Mouse (Mus musculus) testis, adult 2 months (tissue): ENCODE results near the gene Cabp1. TPM values are rescaled to one million over a fixed set of nuclear protein-coding genes. Genes with fewer than 3 reads are reported as not detected.

Source experiments
- H3K27ac ChIP-seq: fragments of 200-500 bp; 2 replicates; pipeline ENCODE4 v1.5.1; 2012; ENCODE audit warnings: low read depth, low read length; ENCODE audit not compliant: control insufficient read depth, insufficient read depth
- H3K27me3 ChIP-seq: fragments of 200-500 bp; 2 replicates; pipeline ENCODE4 v1.6.1; 2012; ENCODE audit warnings: mild to moderate bottlenecking, low read length, moderate library complexity; ENCODE audit not compliant: control insufficient read depth, insufficient read depth
- H3K36me3 ChIP-seq: fragments of 200-500 bp; 2 replicates; pipeline ENCODE4 v1.6.1; 2012; ENCODE audit warnings: mild to moderate bottlenecking, low read length; ENCODE audit not compliant: control insufficient read depth, insufficient read depth
- H3K4me1 ChIP-seq: fragments of 200-500 bp; 2 replicates; pipeline ENCODE4 v1.6.1; 2012; ENCODE audit warnings: low read length; ENCODE audit not compliant: control insufficient read depth, insufficient read depth
- H3K4me3 ChIP-seq: fragments of 200-500 bp; 2 replicates; pipeline ENCODE4 v1.5.1; 2012; ENCODE audit warnings: low read depth, mild to moderate bottlenecking, low read length, moderate library complexity, mixed read lengths; ENCODE audit not compliant: control insufficient read depth
- CTCF ChIP-seq: fragments of 200-500 bp; IDR thresholded peaks from 2 replicates; pipeline ENCODE4 v1.5.1; 2012; ENCODE audit warnings: low read depth, mild to moderate bottlenecking, inconsistent platforms, low read length, moderate library complexity; ENCODE audit not compliant: control insufficient read depth, insufficient read depth, insufficient replicate concordance
- POLR2A ChIP-seq: fragments of 200-500 bp; IDR thresholded peaks from 2 replicates; pipeline ENCODE4 v1.6.1; 2012; ENCODE audit warnings: low read depth, mild to moderate bottlenecking, inconsistent platforms, low read length, moderate library complexity; ENCODE audit not compliant: control insufficient read depth
- polyA plus RNA-seq: library from polyadenylated mRNA; depleted of rRNA; stranded (reverse); fragments of >200 nt; gene quantifications from 2 replicates; pipeline ENCODE4 v1.2.3, GENCODE M21; 2012

Gene Cabp1
- polyA plus RNA-seq, 1 experiment, result 9.1 TPM

- Histone ChIP-seq H3K36me3 (no peaks in the 10 kb centered on the region), H3K4me3 (no peak overlapping the region), H3K27me3 (no peaks in the 10 kb centered on the region), H3K27ac (no peak overlapping the region), H3K4me1 (peaks cover 7% of the 10 kb centered on the region)
- TF ChIP-seq POLR2A (no peak), CTCF (no peak)
Measured at GRCm38 (mm10) chr5:115215273-115216185, 21.3 kb upstream of the Cabp1 start.

GRCm38 (mm10) chr5:115214864-115215263 is 20.7 kb upstream of the Cabp1 start:
- Histone ChIP-seq H3K27ac (no peak overlapping the region), H3K27me3 (no peaks in the 10 kb centered on the region), H3K4me3 (peak overlapping the region; percentile 39), H3K4me1 (peaks cover 7% of the 10 kb centered on the region), H3K36me3 (no peaks in the 10 kb centered on the region)
- TF ChIP-seq CTCF, result no peak
- TF ChIP-seq POLR2A, result no peak

- H3K4me1 ChIP-seq, result peaks cover 7% of the 10 kb centered on the region
- no peaks in the 10 kb centered on the region for H3K27me3 ChIP-seq
- no peak overlapping the region for H3K4me3 ChIP-seq
- no peaks in the 10 kb centered on the region for H3K36me3 ChIP-seq
- H3K27ac ChIP-seq, result no peak overlapping the region
- TF ChIP-seq CTCF, result no peak
Measured at GRCm38 (mm10) chr5:115212861-115213260, 18.7 kb upstream of the Cabp1 start.

- Histone ChIP-seq H3K36me3 (no peaks in the 10 kb centered on the region), H3K27me3 (no peaks in the 10 kb centered on the region), H3K4me3 (no peak overlapping the region), H3K4me1 (peaks cover 7% of the 10 kb centered on the region), H3K27ac (no peak overlapping the region)
- no peak for TF ChIP-seq POLR2A
- TF ChIP-seq CTCF, result no peak
Measured at GRCm38 (mm10) chr5:115212451-115212850, 18.3 kb upstream of the Cabp1 start.

- Histone ChIP-seq H3K27ac (no peak overlapping the region), H3K4me1 (peaks cover 4% of the 10 kb centered on the region), H3K36me3 (no peaks in the 10 kb centered on the region), H3K4me3 (no peak overlapping the region), H3K27me3 (no peaks in the 10 kb centered on the region)
- TF ChIP-seq POLR2A (no peak), CTCF (peak; percentile 75; the same call in 1 of the 2 replicates)
Measured at GRCm38 (mm10) chr5:115210380-115210779, 16.2 kb upstream of the Cabp1 start.

- Histone ChIP-seq H3K36me3 (no peaks in the 10 kb centered on the region), H3K4me1 (peaks cover 12% of the 10 kb centered on the region), H3K4me3 (no peak overlapping the region), H3K27ac (no peak overlapping the region), H3K27me3 (no peaks in the 10 kb centered on the region)
- no peak for TF ChIP-seq POLR2A
- TF ChIP-seq CTCF, result no peak
Measured at GRCm38 (mm10) chr5:115208601-115209000, 14.4 kb upstream of the Cabp1 start.

GRCm38 (mm10) chr5:115207892-115208291 is 13.7 kb upstream of the Cabp1 start:
- H3K27me3 ChIP-seq, result no peaks in the 10 kb centered on the region
- no peak for TF ChIP-seq POLR2A
- peaks cover 15% of the 10 kb centered on the region for H3K4me1 ChIP-seq
- no peaks in the 10 kb centered on the region for H3K36me3 ChIP-seq
- H3K27ac ChIP-seq, result no peak overlapping the region
- H3K4me3 ChIP-seq, result no peak overlapping the region

GRCm38 (mm10) chr5:115207244-115207643 is 13.1 kb upstream of the Cabp1 start:
- H3K27me3 ChIP-seq, result no peaks in the 10 kb centered on the region
- no peak overlapping the region for H3K27ac ChIP-seq
- H3K36me3 ChIP-seq, result no peaks in the 10 kb centered on the region
- H3K4me3 ChIP-seq, result no peak overlapping the region
- TF ChIP-seq POLR2A (no peak), CTCF (no peak)
- peaks cover 15% of the 10 kb centered on the region for H3K4me1 ChIP-seq
